Mouse (Mus musculus) forebrain, embryonic 15.5 days (tissue): Measurements from ENCODE around the gene Itpripl1. TPM values are rescaled to one million over a fixed set of nuclear protein-coding genes. Genes with fewer than 3 reads are reported as not detected.
"Not testable (repeated sequence)": the region's sequence is repeated elsewhere in the genome, so short reads cannot be mapped to it uniquely, and the experiment has no call there.

Source experiments
- ATAC-seq: fragments of 200-750 bp; cut with Nextera tagmentation; replicated peaks from 2 replicates; pipeline ENCODE4 v1.8.0; 2017; ENCODE audit warnings: mild to moderate bottlenecking, moderate TSS enrichment, moderate library complexity
- H3K27ac ChIP-seq: fragments of 300-500 bp; sonication (generic); replicated peaks from 2 replicates; pipeline ENCODE4 v1.5.1; 2015; ENCODE audit warnings: mild to moderate bottlenecking, inconsistent platforms
- H3K27me3 ChIP-seq: fragments of 300-500 bp; sonication (generic); 2 replicates; pipeline ENCODE4 v1.6.1; 2015; ENCODE audit warnings: inconsistent platforms
- H3K36me3 ChIP-seq: fragments of 300-500 bp; sonication (generic); 2 replicates; pipeline ENCODE4 v1.6.1; 2015; ENCODE audit warnings: mild to moderate bottlenecking, inconsistent platforms
- H3K4me1 ChIP-seq: fragments of 300-500 bp; sonication (generic); 2 replicates; pipeline ENCODE4 v1.6.1; 2015; ENCODE audit warnings: inconsistent platforms
- H3K4me2 ChIP-seq: fragments of 300-500 bp; sonication (generic); replicated peaks from 2 replicates; pipeline ENCODE4 v1.6.1; 2015; ENCODE audit warnings: mild to moderate bottlenecking, inconsistent platforms
- H3K4me3 ChIP-seq: fragments of 300-500 bp; sonication (generic); 2 replicates; pipeline ENCODE4 v1.5.1; 2015; ENCODE audit warnings: mild to moderate bottlenecking, inconsistent platforms
- H3K9ac ChIP-seq: fragments of 300-500 bp; sonication (generic); replicated peaks from 2 replicates; pipeline ENCODE4 v1.6.1; 2015; ENCODE audit warnings: mild to moderate bottlenecking, inconsistent platforms
- H3K9me3 ChIP-seq: fragments of 300-500 bp; sonication (generic); 2 replicates; pipeline ENCODE4 v1.6.1; 2016; ENCODE audit warnings: inconsistent platforms
- WGBS: fragments of 180-500 bp; shearing (Covaris S2); methylation state at CpG from one replicate; pipeline ENCODE4 v1.1.7; 2015; ENCODE audit warnings: mixed read lengths; 5-methylcytosine and 5-hydroxymethylcytosine counted together
- polyA plus RNA-seq: library from polyadenylated mRNA; unstranded; fragments of >200 nt; fragmentation: Nextera tagmentation; extraction: Ambion mirVana; gene quantifications from 2 replicates; pipeline ENCODE4 v1.2.1, GENCODE M21; 2015

Gene Itpripl1
- polyA plus RNA-seq, 1 experiment from 2014 or later: 17.2 TPM

GRCm38 (mm10) chr2:127138449-127138848 is 4.8 kb downstream of the Itpripl1 start:
- 89% methylated on average over 4 of the region's 4 CpGs for WGBS
- H3K36me3 ChIP-seq: no peaks in the 10 kb centered on the region; the same call in none of the 2 replicates
- H3K4me2 ChIP-seq: no peak overlapping the region
- H3K9ac ChIP-seq: no peak overlapping the region
- no peaks in the 10 kb centered on the region for H3K27me3 ChIP-seq
- no peaks in the 10 kb centered on the region for H3K9me3 ChIP-seq
- H3K4me3 ChIP-seq: no peak overlapping the region
- ATAC-seq: no peak
- no peak overlapping the region for H3K27ac ChIP-seq
- peaks cover 31% of the 10 kb centered on the region for H3K4me1 ChIP-seq

- Histone ChIP-seq H3K9ac (no peak overlapping the region), H3K36me3 (no peaks in the 10 kb centered on the region; the same call in none of the 2 replicates), H3K4me2 (no peak overlapping the region), H3K4me3 (no peak overlapping the region), H3K4me1 (peaks cover 32% of the 10 kb centered on the region), H3K27me3 (no peaks in the 10 kb centered on the region), H3K9me3 (no peaks in the 10 kb centered on the region), H3K27ac (no peak overlapping the region)
- ATAC-seq: no peak
- WGBS: 74% methylated on average over 10 of the region's 10 CpGs
Observed at GRCm38 (mm10) chr2:127137838-127138420, 5.3 kb downstream of the Itpripl1 start.

DNA sequence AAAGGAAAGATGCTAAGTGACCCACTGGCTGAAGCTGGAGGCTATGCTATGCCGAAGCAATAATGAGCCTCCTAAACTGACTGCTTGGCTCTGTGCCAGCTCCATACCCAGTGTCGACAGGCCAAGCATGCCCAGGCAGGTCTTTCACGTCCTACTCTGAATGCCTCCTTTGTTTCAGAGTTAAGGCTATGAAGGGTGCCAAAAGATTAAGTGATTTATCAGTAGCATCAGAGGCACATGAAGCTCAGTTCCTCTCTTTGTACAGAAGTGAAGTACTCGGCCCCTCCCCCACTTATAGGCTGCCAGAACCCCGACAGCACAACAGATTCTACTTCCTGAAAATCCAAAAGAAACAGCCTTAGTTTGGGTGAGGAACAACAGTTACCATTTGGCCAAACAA is 6.3 kb downstream of the Itpripl1 start:
- peak; percentile 27; the same call in 1 of the 2 replicates for ATAC-seq
- H3K9me3 ChIP-seq: no peaks in the 10 kb centered on the region
- peaks cover 32% of the 10 kb centered on the region for H3K4me1 ChIP-seq
- H3K9ac ChIP-seq: no peak overlapping the region
- WGBS: 2% methylated on average over 5 of the region's 5 CpGs
- H3K27ac ChIP-seq: peak overlapping the region; percentile 41
- H3K4me2 ChIP-seq: 0 out of 2 replicates have a peak overlapping the region, but pooled peaks have one; percentile 13
- no peaks in the 10 kb centered on the region for H3K27me3 ChIP-seq
- H3K36me3 ChIP-seq: no peaks in the 10 kb centered on the region; the same call in none of the 2 replicates
- H3K4me3 ChIP-seq: no peak overlapping the region

- H3K9ac ChIP-seq, H3K36me3 ChIP-seq, H3K4me3 ChIP-seq, H3K27ac ChIP-seq, H3K9me3 ChIP-seq, H3K27me3 ChIP-seq, ATAC-seq, H3K4me2 ChIP-seq: not testable (repeated sequence)
- 56% methylated on average over 3 of the region's 3 CpGs for WGBS
- peaks cover 31% of the 10 kb centered on the region for H3K4me1 ChIP-seq
Observed at GRCm38 (mm10) chr2:127135255-127135654, 8.0 kb downstream of the Itpripl1 start.

- Histone ChIP-seq H3K4me3 (peak within 1 kb of the TSS; percentile 92), H3K27me3 (no peaks in the 10 kb centered on the region), H3K9me3 (no peaks in the 10 kb centered on the region), H3K27ac (peak within 1 kb of the TSS; percentile 77), H3K36me3 (no peaks in the 10 kb centered on the region), H3K4me2 (peak within 1 kb of the TSS; percentile 71), H3K9ac (peak within 1 kb of the TSS; percentile 60), H3K4me1 (peaks cover 31% of the 10 kb centered on the region)
- WGBS: under 1% methylated on average over 57 of the region's 57 CpGs
- ATAC-seq: peak; percentile 94
Observed at GRCm38 (mm10) chr2:127133621-127134461, 9.4 kb downstream of the Itpripl1 start, which contains the start of gene Ncaph. TSS of gene Ncaph (minus strand) at chr2:127133954.

DNA sequence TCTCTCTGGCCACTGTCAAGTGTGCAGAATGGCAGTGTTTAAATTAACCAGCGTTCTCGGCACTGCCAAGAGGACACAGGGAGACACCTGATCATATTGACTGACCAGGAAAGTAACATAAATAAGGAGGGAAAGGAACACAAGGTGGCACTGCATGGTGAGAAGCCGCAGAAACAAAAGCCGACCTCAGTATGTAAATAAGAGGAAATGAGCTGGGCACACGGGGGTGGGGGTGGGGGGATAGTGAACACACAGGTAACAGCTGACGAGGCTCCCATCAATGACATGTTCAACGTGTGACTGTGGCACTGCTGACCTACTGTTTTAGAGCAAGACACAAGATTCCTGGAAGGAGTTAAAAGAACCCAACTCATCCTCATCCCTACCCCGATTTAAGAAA is 11.9 kb downstream of the Itpripl1 start:
- Histone ChIP-seq H3K36me3 (no peaks in the 10 kb centered on the region), H3K27me3 (no peaks in the 10 kb centered on the region), H3K9ac (no peak overlapping the region), H3K4me3 (no peak overlapping the region), H3K4me2 (no peak overlapping the region), H3K27ac (no peak overlapping the region), H3K4me1 (peaks cover 22% of the 10 kb centered on the region), H3K9me3 (no peaks in the 10 kb centered on the region)
- ATAC-seq: no peak
- WGBS: 78% methylated on average over 8 of the region's 8 CpGs

DNA sequence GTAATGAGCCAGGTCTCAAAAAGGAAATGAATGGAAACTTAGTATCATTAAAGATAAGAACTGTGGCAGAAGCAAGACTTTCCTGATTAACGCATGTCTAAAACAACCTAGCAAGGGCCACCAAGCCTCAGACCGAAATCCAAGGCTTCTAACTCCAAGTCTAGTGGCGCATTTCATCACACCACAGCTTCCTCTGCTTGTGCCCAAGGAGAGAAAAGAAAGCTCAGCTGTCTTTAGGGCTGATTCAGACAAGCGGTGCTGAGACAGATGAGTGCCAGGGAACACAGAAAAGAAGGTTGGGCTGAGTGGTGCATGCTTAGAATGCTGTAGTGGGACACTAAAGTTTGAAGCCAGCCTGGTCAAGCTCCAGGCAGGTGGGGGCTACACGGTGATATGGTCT is 14.3 kb downstream of the Itpripl1 start:
- Histone ChIP-seq H3K36me3 (peaks cover 10% of the 10 kb centered on the region), H3K4me3 (no peak overlapping the region), H3K9ac (no peak overlapping the region), H3K27me3 (no peaks in the 10 kb centered on the region), H3K9me3 (no peaks in the 10 kb centered on the region), H3K4me1 (peaks cover 15% of the 10 kb centered on the region), H3K4me2 (no peak overlapping the region), H3K27ac (no peak overlapping the region)
- no peak for ATAC-seq
- 87% methylated on average over 5 of the region's 5 CpGs for WGBS

DNA sequence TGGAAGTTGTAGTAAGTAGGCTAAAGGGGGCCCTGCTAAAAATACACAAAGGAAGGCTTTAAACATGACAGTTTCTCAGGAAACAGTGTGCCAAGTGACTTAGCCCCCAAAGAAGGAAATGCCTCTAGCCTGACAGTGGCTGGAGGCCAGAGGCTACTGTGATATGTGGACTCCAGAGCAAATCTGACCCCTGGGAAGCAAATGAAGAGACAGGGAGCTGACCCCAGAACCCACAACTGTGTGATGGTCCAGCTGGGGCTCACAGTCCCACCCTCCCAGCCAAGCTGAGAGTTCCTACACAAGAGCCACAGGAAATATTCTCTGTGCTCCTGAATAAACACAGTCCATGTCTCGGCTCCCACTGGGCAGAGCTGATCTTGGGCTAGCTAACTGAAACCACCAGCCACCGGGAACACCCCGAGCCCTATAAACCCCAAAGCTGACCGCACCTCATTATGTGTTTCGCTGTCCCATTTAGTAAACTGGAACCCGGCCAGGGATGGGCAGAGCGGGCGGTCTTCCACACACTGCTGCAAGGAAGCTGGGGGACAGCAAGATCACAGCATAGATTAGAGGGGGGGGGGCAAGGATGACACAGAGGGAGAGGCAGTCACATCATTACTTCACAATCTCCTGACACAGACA is 21.5 kb downstream of the Itpripl1 start:
- H3K36me3 ChIP-seq: peaks cover 37% of the 10 kb centered on the region
- H3K9me3 ChIP-seq: no peaks in the 10 kb centered on the region
- H3K27ac ChIP-seq: no peak overlapping the region
- no peaks in the 10 kb centered on the region for H3K4me1 ChIP-seq
- H3K4me2 ChIP-seq: no peak overlapping the region
- no peaks in the 10 kb centered on the region for H3K27me3 ChIP-seq
- ATAC-seq: no peak
- H3K9ac ChIP-seq: no peak overlapping the region
- no peak overlapping the region for H3K4me3 ChIP-seq
- WGBS: 92% methylated on average over 8 of the region's 8 CpGs

DNA sequence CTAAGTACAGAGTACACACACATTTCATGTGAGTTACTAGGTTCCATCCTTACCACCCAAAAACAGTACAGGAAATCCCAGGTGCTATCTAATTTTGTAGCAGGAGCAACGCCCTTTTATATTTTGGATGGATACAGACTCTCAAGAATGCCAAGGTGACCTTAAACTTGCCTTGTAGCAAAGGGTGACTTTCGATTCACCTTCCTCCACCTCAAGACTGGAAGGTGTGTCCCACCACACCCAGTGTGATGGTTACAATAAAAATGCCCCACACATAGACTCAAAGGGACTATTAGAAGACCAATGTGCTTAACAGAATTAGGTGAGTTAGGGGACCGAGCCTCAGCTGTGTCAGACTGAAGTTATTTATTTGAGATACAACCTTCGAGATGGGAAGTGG is 34.3 kb downstream of the Itpripl1 start:
- WGBS: 97% methylated on average over 4 of the region's 4 CpGs
- Histone ChIP-seq H3K9me3 (no peaks in the 10 kb centered on the region), H3K4me3 (no peak overlapping the region), H3K36me3 (peaks cover 48% of the 10 kb centered on the region), H3K9ac (no peak overlapping the region), H3K4me1 (no peaks in the 10 kb centered on the region), H3K27me3 (no peaks in the 10 kb centered on the region), H3K27ac (no peak overlapping the region), H3K4me2 (no peak overlapping the region)
- ATAC-seq: no peak

DNA sequence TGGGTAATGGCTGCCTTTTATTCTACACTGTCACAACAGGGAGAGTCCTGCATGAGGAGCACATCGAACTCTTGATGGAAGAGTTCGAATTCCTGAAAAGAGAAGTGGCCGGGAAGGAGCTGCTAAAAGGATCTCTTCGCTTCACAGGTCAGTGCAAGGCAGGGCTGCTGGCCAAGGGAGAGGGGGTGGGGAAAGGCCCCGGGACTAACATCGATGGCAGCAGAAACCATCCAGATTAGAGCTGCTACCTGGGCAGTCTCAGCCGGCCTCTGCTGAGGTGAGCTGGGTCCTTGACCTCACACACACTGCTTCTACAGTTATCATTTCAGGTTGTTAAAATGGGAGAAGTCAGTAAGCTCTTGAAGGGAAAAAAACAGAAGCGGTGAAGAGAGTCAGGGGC is 51.2 kb downstream of the Itpripl1 start:
- H3K9me3 ChIP-seq: no peaks in the 10 kb centered on the region
- H3K27me3 ChIP-seq: no peaks in the 10 kb centered on the region
- no peak for ATAC-seq
- no peak overlapping the region for H3K4me3 ChIP-seq
- H3K27ac ChIP-seq: no peak overlapping the region
- WGBS: 65% methylated on average over 8 of the region's 8 CpGs
- no peak overlapping the region for H3K4me2 ChIP-seq
- no peak overlapping the region for H3K9ac ChIP-seq
- peaks cover 3% of the 10 kb centered on the region; the same call in 1 of the 2 replicates for H3K36me3 ChIP-seq
- no peaks in the 10 kb centered on the region for H3K4me1 ChIP-seq

DNA sequence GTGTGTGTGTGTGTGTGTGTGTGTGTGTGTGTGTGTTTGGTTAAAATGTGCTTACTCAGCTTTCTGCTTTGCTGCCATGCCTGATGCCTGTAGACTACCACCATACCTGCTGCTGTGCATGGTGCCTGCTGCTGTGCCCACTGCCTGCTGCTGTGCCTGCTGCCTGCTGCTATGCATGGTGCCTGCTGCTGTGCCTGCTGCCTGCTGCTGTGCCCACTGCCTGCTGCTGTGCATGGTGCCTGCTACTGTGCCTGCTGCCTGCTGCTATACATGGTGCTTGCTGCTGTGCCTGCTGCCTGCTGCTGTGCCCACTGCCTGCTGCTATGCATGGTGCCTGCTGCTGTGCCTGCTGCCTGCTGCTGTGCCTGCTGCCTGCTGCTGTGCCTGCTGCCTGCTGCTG is 53.1 kb downstream of the Itpripl1 start:
- not testable (repeated sequence) for H3K4me3 ChIP-seq, H3K36me3 ChIP-seq, H3K9me3 ChIP-seq, H3K27me3 ChIP-seq, ATAC-seq, H3K9ac ChIP-seq, H3K27ac ChIP-seq, H3K4me1 ChIP-seq, H3K4me2 ChIP-seq
